Mouse (Mus musculus): ENCODE measurements around the gene Myt1l.

Myt1l gene

GRCm38 (mm10) chr12:29723722-29724338 is 195.6 kb downstream of the Myt1l start:
- DNase-seq (ENCODE audit: low spot score in 2 of 2) = no peak

- no peak for DNase-seq (ENCODE audit: low spot score in 2 of 2)
These were observed 200.1 kb downstream of the Myt1l start for GRCm38 (mm10) chr12:29728294-29728693.

GRCm38 (mm10) chr12:29740346-29741025 is 212.3 kb downstream of the Myt1l start:
- DNase-seq (ENCODE audit: low spot score in 2 of 2) = no peak

- DNase-seq (ENCODE audit: low spot score in 2 of 2) = no peak
These were observed 213.0 kb downstream of the Myt1l start for GRCm38 (mm10) chr12:29741181-29741580.

- no peak for DNase-seq (ENCODE audit: low spot score in 2 of 2)
These were observed 222.5 kb downstream of the Myt1l start for GRCm38 (mm10) chr12:29750604-29751128.

GRCm38 (mm10) chr12:29755086-29755871 is 227.1 kb downstream of the Myt1l start:
- DNase-seq (ENCODE audit: low spot score in 2 of 2) = no peak

GRCm38 (mm10) chr12:29755872-29756265 is 227.7 kb downstream of the Myt1l start:
- DNase-seq (ENCODE audit: low spot score in 2 of 2) = no peak

- no peak for DNase-seq (ENCODE audit: low spot score in 2 of 2)
These were observed 232.4 kb downstream of the Myt1l start for GRCm38 (mm10) chr12:29760611-29761010.

GRCm38 (mm10) chr12:29766158-29766557 is 238.0 kb downstream of the Myt1l start:
- DNase-seq (ENCODE audit: low spot score in 2 of 2) = no peak

GRCm38 (mm10) chr12:29771791-29772190 is 243.6 kb downstream of the Myt1l start:
- no peak for DNase-seq (ENCODE audit: low spot score in 2 of 2)

GRCm38 (mm10) chr12:29772401-29772800 is 244.2 kb downstream of the Myt1l start:
- DNase-seq (ENCODE audit: low spot score in 2 of 2) = no peak

- no peak for DNase-seq (ENCODE audit: low spot score in 2 of 2)
These were observed 250.7 kb downstream of the Myt1l start for GRCm38 (mm10) chr12:29778901-29779300.

GRCm38 (mm10) chr12:29789319-29790050 is 261.3 kb downstream of the Myt1l start:
- no peak for DNase-seq (ENCODE audit: low spot score in 2 of 2)

- no peak for DNase-seq (ENCODE audit: low spot score in 2 of 2)
These were observed 261.8 kb downstream of the Myt1l start for GRCm38 (mm10) chr12:29790051-29790386.

GRCm38 (mm10) chr12:29792998-29793397 is 264.8 kb downstream of the Myt1l start:
- DNase-seq (ENCODE audit: low spot score in 2 of 2) = no peak

GRCm38 (mm10) chr12:29795107-29795673 is 267.0 kb downstream of the Myt1l start:
- no peak for DNase-seq (ENCODE audit: low spot score in 2 of 2)

- DNase-seq (ENCODE audit: low spot score in 2 of 2) = no peak
These were observed 270.6 kb downstream of the Myt1l start for GRCm38 (mm10) chr12:29798595-29799391.

GRCm38 (mm10) chr12:29806415-29806814 is 278.2 kb downstream of the Myt1l start:
- no peak for DNase-seq (ENCODE audit: low spot score in 2 of 2)

- DNase-seq (ENCODE audit: low spot score in 2 of 2) = no peak
These were observed 281.5 kb downstream of the Myt1l start for GRCm38 (mm10) chr12:29809569-29810185.

- DNase-seq (ENCODE audit: low spot score in 2 of 2) = no peak
These were observed 287.3 kb downstream of the Myt1l start for GRCm38 (mm10) chr12:29815466-29815865.
